In genomic region chr13:46451548-46451947, GRCm38 (mm10) we compare ENCODE assay signal across 13 mouse cellular contexts. TPM values are rescaled to one million over a fixed set of nuclear protein-coding genes. Genes with fewer than 3 reads are reported as not detected.
"Had no signal": no experiment of that assay in that cellular context is flagged by ENCODE, and none has a peak within 500 bp of the region (broad histone marks: within the 10 kb centered on the region; RNA-seq: fewer than 3 reads in every experiment).

No protein-coding gene starts in this region.

- H3K4me1 ChIP-seq: kidney, embryonic 15.5 days; limb, embryonic 12.5 days; liver, embryonic 13.5 days had no signal

- H3K4me3 ChIP-seq: kidney, embryonic 15.5 days; limb, embryonic 12.5 days; liver, embryonic 13.5 days had no signal

- DNase-seq: kidney, adult 2 months; kidney, postnatal 25 days; liver; liver, embryonic 13.5 days; liver, postnatal 0 days; thymus, adult 2 months; thymus, postnatal 25 days had no signal

- H3K27ac ChIP-seq: kidney, embryonic 15.5 days; limb, embryonic 12.5 days; liver, embryonic 13.5 days had no signal

- H3K9ac ChIP-seq: kidney, embryonic 15.5 days; limb, embryonic 12.5 days; liver, embryonic 13.5 days; liver, postnatal 0 days had no signal

- ATAC-seq: intestine, embryonic 16.5 days; liver, postnatal 0 days; midbrain, embryonic 16.5 days had no signal

- H3K4me2 ChIP-seq: kidney, embryonic 15.5 days; limb, embryonic 12.5 days; liver, embryonic 13.5 days; midbrain, embryonic 11.5 days had no signal

- H3K36me3 ChIP-seq: kidney, embryonic 15.5 days; limb, embryonic 12.5 days; liver, embryonic 13.5 days had no signal

- H3K9me3 ChIP-seq: kidney, embryonic 15.5 days; limb, embryonic 12.5 days; liver, embryonic 13.5 days had no signal

- H3K27me3 ChIP-seq: kidney, embryonic 15.5 days; limb, embryonic 12.5 days; liver, embryonic 13.5 days had no signal

RNA-seq across cellular contexts. Expression of gene Rbm24, which starts 33.3 kb away (rescaled TPM):
- total RNA-seq: megakaryocyte progenitor cell, adult 5-6 weeks had no signal
